Mouse (Mus musculus) liver, embryonic 14.5 days (tissue): ENCODE measurements around the gene Nfam1.

Source experiments
- CTCF ChIP-seq: IDR thresholded peaks from 2 replicates; pipeline ENCODE4 v1.5.1; 2016; ENCODE audit warnings: antibody characterized with exemption, low read depth, control low read depth
- EP300 ChIP-seq: IDR thresholded peaks from 2 replicates; pipeline ENCODE4 v1.6.1; 2016; ENCODE audit warnings: antibody characterized with exemption, low read depth

DNA sequence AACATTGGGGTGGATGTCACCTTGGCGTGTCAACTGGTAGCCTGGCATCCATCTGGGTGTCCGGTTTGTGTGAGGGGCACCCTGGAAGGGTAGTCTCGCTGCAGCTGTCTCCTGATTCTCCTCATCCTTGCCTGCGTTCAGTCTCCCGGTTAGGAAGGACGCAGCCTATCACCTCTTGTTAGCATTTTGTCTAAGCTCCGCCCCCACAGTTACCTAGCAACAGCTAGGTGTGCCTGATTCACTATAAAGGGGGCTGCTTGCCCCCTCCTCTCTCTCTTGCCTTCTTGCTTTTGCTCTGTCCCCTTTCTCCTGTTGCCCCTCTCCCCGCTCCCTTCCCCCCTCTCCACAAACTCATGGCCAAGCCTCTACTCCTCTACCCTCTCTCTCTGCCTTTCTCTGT lies 10.2 kb downstream of the Nfam1 start:
- TF ChIP-seq CTCF (no peak), EP300 (no peak)
